Mouse (Mus musculus): ENCODE results near the gene Tmprss15.

DNA sequence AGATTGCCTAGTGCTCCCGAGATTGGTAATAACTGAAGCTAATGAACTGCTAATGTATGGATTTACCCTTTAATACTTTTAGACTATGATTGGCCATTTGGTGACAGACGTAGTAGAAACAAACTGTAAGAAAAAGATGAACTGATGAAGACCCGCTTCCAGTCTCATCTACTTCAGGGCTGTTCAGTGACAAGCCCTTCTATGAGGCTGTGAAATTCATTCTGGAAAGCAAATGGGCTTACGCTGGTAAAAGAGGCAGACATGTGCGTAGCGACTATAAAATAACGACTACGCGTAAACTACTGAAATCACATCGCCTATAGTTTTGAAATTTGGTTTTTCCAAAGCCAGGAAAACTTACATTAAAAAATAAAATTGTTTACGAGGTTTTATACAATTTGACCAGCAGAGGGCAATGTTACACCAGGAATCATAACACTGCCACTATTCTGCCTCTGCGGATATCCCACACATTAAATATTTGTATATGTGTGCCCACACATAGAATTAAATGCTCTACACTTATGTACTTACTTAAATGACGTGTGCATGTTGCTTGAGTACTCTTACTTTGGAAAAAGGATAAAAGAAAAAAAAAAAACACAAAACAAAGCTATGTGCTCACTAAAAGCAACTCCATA, 121.7 kb downstream of the Tmprss15 start:
- TF ChIP-seq CTCF (IDR thresholded peaks at IDR 0.05; ENCODE audit: low read depth, low read length) (no peak), POLR2AphosphoS5 (IDR thresholded peaks at IDR 0.05; ENCODE audit: insufficient replicate concordance, low read depth, low read length) (no peak), GATA1 (IDR thresholded peaks at IDR 0.05; ENCODE audit: borderline replicate concordance, low read length) (no peak), TAL1 (conservative IDR thresholded peaks at IDR 0.05; ENCODE audit: low read depth, low read length) (no peak)
